Mouse (Mus musculus) right cerebral cortex, postnatal 10 days (tissue): Measurements from ENCODE around the gene Pld5.

Experiments
- DNase-seq, 2 experiments: peaks; one replicate each; pipeline ENCODE4 v3.0.0; 2021; ENCODE audit warnings: low spot score in 2 of 2

The Pld5 gene

DNA sequence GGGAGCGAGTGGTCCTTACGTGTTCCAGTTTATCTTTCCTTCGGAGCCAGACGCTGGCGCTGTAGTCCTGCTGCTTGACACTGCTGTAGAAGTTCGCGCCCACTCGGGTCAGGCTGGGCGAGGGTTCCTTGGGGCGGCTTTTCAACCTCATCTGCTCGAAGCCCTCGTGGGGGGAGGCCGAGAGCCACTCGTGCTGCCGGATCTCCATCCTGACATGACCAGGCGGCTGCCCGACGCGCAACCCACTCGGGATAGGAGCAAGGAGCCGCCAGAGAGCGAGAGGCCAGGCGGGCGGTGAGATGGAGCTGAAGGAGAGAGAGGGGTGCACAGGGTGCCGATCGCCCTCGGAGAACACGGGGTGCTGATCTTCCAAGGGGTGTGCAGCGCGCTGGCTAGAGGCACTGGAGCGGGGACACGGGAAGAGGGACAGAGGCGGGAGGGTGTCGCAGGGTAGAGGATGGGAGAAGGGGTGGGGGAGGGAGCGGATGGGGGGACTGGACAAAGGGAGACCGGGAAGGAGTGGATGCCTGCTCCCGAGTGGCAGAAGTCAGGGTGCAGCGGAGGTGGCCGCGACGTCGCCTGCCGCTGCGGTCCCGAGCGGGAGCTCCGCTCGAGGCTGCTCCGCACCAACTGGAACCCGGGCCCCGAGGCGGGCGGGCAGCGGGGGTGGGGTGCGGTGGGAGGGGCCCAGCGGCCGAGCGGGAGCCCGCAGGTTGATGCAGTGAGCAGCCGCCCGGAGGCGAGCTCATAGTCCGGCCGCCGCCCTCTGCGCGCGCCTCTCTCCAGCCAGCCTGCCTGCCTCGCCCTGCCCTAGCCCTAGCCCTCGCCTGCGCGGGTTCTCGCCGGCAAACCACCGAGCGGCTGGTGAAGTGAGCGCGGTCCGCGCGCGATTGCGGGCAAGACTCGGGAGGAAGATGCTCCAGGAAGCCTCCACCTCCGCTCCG is at the start of gene Pld5:
Gene Pld5 (minus strand): TSS at position 646 of the 944 bp plus-strand sequence.
- DNase-seq = peak; percentile 33 to 52

- DNase-seq = peak in 1 of 2 experiments; percentile 19
Observed at GRCm38 (mm10) chr1:176315063-176315462, 40.0 kb upstream of the Pld5 start.

- DNase-seq = no peak
Observed at GRCm38 (mm10) chr1:176310174-176310573, 35.1 kb upstream of the Pld5 start.

DNA sequence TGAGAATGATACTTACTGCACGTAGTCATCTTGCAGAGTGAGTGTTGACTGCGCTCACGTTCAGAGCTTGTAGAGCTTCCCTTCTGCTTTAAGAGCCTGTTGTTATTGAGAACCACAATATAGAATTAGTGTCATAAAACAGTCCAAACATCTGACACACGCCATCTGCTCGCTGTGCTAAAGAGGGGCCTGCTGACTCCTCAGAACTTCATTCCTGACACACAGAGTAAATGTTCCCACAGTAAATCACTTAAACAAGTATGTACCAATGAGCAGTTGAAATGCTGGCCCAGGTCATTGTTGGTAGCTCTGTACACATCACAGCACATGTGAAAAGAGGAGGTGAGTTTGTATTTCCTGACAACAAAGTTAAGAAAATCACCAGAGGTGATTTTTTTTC is 14.3 kb upstream of the Pld5 start:
- no peak for DNase-seq

DNA sequence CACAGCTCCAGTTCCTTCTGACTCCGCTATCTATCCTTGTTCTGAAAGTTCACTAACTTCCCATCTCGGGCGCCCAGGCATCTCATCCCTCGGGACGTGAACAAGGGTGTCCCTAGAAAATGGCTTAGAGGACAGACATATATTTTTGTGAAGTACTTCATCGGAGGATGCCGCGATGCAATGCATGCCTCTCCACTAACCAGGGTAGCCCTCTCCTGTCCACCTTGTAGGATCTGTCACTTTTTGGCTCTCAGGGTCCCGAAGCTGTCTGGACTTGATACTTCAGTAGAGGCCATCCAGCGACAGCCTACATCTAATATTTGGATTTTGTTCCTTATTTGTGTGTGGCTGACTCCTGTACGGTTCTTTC is 484 bp upstream of the Pld5 start:
- no peak for DNase-seq

- no peak for DNase-seq
Observed at GRCm38 (mm10) chr1:176248717-176249030, 26.4 kb downstream of the Pld5 start.

- no peak for DNase-seq
Observed at GRCm38 (mm10) chr1:176247885-176248716, 27.0 kb downstream of the Pld5 start.

DNA sequence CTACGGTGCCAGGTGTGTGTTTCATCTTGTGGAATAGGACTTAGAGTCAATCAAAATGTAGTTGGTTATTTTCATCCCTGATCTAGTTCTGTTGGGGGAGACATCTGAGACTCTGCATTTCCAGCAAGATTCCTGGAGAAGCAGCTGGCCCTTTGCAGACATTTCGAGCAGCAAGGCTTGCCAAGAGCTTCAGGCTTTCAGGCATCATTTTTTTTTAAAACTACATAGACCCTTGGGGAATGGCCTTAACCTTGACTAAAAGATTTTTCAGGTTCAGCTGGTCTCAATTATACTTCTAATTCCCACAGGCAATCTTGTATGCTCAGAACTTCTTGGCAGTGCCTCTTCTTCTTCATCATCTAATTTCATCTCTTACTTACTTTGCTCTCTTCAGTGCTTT is 35.9 kb downstream of the Pld5 start:
- no peak for DNase-seq

DNA sequence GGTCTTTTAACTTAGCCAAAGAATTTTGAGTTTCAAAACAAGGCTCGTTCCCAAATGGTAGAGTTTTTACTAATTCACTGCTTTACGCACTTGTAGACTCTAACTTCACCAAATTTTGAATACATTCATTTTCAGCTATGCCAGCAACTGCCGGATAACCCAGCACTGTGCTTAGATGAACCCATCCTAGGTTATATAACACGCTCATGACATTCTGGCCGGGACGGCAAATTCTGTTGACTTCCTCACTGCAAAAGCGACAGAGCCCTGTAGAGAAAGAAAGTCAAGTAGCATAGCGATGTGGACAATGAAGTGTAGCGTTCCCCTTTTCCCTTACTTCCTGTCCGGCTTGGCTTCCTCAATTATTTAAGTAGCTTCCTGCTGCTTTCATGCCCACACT is 51.3 kb downstream of the Pld5 start:
- DNase-seq = no peak

DNA sequence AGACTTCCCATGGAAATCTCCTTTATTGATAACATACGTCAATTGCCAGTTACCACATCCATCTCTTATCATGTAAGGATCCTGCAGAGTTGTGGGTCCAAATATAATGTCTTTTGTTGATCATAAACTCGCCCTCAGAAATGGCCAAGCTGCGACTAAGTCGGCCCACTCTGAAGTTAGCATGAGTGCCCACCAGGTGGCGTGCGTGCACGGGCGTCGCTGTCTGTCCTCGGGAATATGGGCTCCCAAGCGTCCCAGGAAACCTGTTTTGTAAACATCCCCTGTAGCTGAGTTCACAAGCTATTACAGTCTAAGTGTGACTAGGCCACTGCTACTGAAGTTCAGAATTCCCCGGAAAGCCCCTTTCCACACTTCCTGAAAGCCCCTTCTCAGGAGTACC is 51.9 kb downstream of the Pld5 start:
- DNase-seq = peak; percentile 58 to 79

- DNase-seq = no peak
Observed at GRCm38 (mm10) chr1:176218217-176218616, 56.9 kb downstream of the Pld5 start.

DNA sequence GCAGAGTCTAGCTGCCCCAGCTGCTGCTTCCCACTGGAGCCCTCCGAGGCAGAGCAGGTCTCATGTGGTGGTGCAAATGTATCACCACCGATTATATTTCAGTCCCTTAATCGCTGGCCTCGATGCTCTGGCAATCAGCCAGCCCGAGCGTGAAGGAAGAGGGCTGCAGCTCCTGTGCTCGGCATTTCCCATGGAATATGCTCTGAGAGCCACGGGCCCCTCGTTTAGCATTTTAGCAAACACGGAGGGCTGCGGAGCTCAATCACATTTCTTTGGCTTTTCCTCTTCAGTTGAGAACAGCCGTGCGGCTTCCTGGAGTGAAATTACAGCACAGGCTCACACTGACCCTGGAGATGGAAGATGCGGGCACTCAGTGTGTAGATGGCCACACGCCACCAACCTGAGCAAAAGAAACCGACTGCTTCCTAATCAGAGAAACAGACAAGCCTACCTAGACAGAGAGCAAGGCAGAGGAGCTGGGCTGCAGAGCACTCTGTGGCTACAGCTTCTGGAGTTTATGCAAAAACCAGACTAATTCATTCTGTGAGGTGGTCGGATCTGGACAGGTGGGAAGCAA is 61.4 kb downstream of the Pld5 start:
- DNase-seq = peak; percentile 37 to 38

GRCm38 (mm10) chr1:176212922-176213644 is 62.0 kb downstream of the Pld5 start:
- no peak for DNase-seq

- DNase-seq = no peak
Observed at GRCm38 (mm10) chr1:176210803-176211202, 64.3 kb downstream of the Pld5 start.

- no peak for DNase-seq
Observed at GRCm38 (mm10) chr1:176208014-176208413, 67.1 kb downstream of the Pld5 start.

DNA sequence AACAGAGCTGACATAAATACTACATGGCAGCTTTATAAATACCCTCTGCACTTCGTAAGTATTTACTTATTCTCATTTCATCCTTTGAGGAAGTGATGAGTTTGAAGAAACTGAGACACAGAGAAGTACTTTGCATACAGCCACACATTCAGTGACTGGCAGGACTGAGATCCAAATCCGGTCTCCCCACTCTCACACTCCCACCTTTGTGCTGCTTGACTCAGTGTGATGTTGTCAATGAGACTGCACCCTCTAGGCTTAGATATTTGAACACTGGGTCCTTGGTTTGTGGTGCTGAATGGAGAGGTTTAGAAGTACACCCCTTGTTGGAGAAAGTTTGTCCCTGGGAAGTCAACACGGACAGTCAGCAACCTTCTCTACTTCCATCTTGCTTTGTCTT is 72.8 kb downstream of the Pld5 start:
- DNase-seq = no peak

DNA sequence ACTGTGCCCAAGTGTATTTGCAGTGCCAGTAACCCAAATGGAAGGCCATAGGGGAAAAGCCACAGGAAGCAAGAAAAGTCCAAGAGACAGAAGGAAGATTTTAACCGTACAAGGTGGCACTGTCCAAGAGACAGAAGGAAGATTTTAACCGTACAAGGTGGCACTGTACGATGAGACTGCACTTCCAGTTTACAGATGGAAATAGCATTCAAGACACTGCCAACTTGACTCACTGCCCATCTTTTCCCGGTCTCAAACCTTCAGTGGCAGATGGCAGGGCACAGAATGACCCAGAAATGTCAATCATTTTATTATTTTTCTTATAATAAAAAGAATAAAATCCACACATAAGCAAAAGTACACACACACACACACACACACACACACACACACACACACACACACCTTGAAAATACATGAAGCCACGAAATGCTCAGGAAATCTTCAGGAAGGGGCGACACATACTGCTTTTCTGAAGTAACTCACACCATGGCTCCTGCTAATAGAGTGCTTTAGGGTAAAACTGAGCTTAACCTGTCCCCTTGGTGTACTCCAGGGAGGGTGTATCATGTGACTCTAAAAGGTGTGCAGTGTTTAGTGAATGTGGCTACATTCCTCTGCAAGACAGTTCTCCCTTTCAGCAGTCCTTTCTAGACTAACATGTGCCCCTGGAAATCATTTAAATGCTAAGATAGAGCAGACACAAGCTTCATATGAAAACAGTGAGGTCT is 77.9 kb downstream of the Pld5 start:
- DNase-seq = peak; percentile 31 to 36

- DNase-seq = no peak
Observed at GRCm38 (mm10) chr1:176196341-176196740, 78.8 kb downstream of the Pld5 start.

GRCm38 (mm10) chr1:176194727-176195126 is 80.4 kb downstream of the Pld5 start:
- no peak for DNase-seq

- no peak for DNase-seq
Observed at GRCm38 (mm10) chr1:176183991-176184390, 91.1 kb downstream of the Pld5 start.

- DNase-seq = no peak
Observed at GRCm38 (mm10) chr1:176174971-176175370, 100.1 kb downstream of the Pld5 start.
